13 mouse cellular contexts compared by ENCODE assay signal in genomic region chr1:179436596-179436995, GRCm38 (mm10).
DNase-seq lines count a peak whose midpoint lies in the region.
"Had no signal": no experiment of that assay in that cellular context is flagged by ENCODE, and none has a peak within 500 bp of the region (broad histone marks: within the 10 kb centered on the region; RNA-seq: fewer than 3 reads in every experiment).

No protein-coding gene starts in this region.

- peak; percentile 19 for DNase-seq in cerebellum, adult 11 months
- DNase-seq in cerebellum, postnatal 10 days: no peak
- DNase-seq in layer of hippocampus, adult 18-20 months (ENCODE audit: low spot score in 2 of 2): peak; percentile 50 to 81
- DNase-seq in layer of hippocampus, postnatal 10 days (ENCODE audit: low spot score in 2 of 2): no peak
- peak; percentile 36 for DNase-seq in cerebellum, adult 11-12 months
- DNase-seq in layer of hippocampus, adult 9-11 months: peak; percentile 67
- no peak for DNase-seq in urinary bladder, postnatal 36 days (ENCODE audit: low spot score in 2 of 2)
- DNase-seq in adrenal gland, adult (ENCODE audit: inconsistent age in 2 of 2, low spot score in 1 of 2): no peak
- DNase-seq: gastrocnemius, postnatal 14 days; heart, postnatal 14 days; kidney, adult 18-20 months; kidney, postnatal 36 days; liver, embryonic 13.5 days had no signal

Comparison
In these comparisons a context has a peak if more than half of its experiments do, and no peak if none do; other contexts are left out.
1. DNase-seq: peak in cerebellum, adult 11 months (single experiment), layer of hippocampus, adult 18-20 months (2 of 2), cerebellum, adult 11-12 months (single experiment) and layer of hippocampus, adult 9-11 months (single experiment); none in cerebellum, postnatal 10 days (0 of 2), layer of hippocampus, postnatal 10 days (0 of 2), urinary bladder, postnatal 36 days (0 of 2) and adrenal gland, adult (0 of 2).